Mouse (Mus musculus) monocyte, adult 5-6 weeks (primary cell): ENCODE measurements around the gene Slc6a19. TPM values are rescaled to one million over a fixed set of nuclear protein-coding genes. Genes with fewer than 3 reads are reported as not detected.

ENCODE experiments used
- ATAC-seq: fragments of 153-309, 156-312 bp; replicated peaks from 2 replicates; pipeline ENCODE4 v1.8.0; 2017; ENCODE audit warnings: mild to moderate bottlenecking; ENCODE audit not compliant: low TSS enrichment, insufficient number of reproducible peaks, severe bottlenecking, poor library complexity, low FRiP score
- total RNA-seq: library from RNA; stranded (forward); fragments of 200-1000, 200-491, 200-594 nt; gene quantifications from 3 replicates; pipeline ENCODE4 v1.2.3, GENCODE M21; 2017

Slc6a19 gene
- total RNA-seq: 0.19 to 0.21 TPM in 2 of 3 replicates, not detected in the other

DNA sequence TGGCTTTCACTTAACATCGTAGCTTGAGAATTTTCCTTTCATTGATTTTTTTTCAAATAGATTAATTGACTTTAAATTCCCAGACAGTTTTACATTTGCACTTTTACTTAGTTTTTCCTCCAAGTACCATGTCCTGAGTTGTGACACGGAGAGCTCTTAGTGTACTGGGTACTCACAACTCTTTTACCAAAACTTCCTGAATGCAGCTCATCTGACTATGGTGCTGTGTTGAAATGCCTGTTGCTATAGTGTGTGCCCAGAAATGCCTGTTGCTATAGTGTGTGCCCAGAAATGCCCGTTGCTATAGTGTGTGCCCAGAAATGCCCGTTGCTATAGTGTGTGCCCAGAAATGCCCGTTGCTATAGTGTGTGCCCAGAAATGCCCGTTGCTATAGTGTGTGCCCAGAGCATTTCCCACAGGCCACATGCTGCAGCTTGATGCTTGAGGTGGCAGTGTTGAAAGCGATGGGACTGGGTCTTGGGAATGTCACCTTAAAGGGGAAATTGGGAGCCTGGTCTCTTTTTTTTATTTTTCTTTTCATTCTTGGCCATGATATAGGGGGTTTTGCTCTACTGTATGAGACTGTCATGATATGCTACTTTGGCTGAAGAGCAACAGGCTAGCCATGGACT lies at the start of gene Slc6a19:
Gene Slc6a19, minus strand, starts transcription at position 172 of the 632 bp plus-strand sequence.
- no peak for ATAC-seq

DNA sequence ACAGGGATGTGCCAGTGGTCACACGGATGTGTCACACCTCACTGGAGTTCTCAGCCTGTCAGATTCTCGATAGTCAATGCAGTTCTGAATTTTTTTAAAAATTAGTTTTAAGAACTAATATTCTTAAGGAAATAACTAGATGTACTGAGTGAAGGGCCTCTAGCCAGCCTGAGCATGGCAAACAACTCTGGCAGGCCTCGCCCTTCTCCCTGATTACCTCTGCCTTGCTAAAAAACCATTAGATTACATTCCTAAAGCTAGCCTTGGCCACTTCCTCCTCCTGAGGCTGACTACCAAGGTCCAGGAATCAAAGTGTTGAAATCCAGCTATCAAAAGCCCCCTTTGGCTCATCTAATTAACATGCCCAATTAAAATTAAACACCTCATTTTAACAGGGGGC lies 46.6 kb upstream of the Slc6a19 start:
- no peak for ATAC-seq

- no peak for ATAC-seq
Measured at GRCm38 (mm10) chr13:73750435-73750834, 45.8 kb upstream of the Slc6a19 start.

DNA sequence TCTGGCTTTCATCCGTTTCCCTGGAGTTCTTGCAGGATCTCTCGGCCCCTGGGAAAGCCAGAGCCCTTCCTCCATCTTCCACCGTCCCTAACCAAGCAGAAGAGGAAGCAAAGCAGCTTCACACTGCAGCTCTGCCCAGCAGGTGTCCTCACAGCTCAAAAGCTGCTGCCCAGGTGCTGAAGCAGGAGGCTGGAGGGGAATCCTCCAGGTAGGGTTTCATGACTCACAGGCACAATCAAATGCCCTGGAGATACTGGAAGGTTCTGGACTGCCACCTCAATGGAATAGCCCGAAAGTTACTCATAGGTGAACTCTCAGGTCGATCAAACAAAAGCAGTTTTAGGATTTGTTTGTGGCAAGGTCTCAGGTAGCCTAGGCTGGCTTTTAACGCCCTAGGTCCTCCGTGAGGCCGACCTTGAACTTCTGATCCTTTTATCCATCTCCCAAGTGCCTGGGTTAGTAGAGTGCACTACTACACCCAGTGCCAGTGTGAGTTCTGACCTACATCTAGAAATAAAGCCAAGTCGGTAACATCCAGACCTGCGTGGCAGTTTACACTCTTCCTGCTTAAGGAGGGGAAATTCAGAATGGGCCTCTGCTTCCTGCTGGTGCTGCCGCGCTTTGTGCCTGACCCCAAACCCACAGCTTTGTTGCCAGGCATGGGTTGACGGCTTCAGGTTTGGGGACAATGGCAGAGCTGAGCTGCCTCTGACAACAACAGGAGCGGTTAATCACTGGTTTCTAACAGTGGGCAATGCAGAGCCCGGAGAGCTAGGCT lies 44.2 kb upstream of the Slc6a19 start:
- peak; percentile 44; the same call in 1 of the 2 replicates for ATAC-seq

- ATAC-seq: no peak
Measured at GRCm38 (mm10) chr13:73743662-73744061, 39.0 kb upstream of the Slc6a19 start.

GRCm38 (mm10) chr13:73742944-73743343 lies 38.3 kb upstream of the Slc6a19 start:
- ATAC-seq: no peak

GRCm38 (mm10) chr13:73740399-73740944 lies 35.8 kb upstream of the Slc6a19 start:
- 0 out of 2 replicates have a peak, but pooled peaks have one; percentile 28 for ATAC-seq

DNA sequence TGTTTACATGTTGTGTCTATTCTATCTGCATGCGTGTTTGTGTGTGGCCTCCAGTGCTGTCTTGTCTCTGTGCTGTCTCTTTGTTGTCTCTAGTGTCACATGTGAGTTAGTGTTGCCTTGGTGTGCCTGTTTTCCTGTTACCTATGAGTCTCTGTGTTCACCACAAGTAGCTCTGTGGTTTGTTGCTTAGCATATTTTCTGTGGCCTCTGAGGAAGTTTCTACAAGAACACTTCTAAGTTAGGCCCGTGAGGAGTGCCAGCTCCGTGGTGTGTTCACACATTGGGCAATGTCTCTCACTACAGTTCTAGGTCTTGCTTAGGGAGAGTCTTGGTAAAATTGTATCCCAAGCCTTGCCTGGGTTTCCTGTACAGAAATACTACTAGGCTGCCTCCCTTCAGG lies 32.3 kb upstream of the Slc6a19 start:
- ATAC-seq: peak; percentile 28; the same call in 1 of the 2 replicates

DNA sequence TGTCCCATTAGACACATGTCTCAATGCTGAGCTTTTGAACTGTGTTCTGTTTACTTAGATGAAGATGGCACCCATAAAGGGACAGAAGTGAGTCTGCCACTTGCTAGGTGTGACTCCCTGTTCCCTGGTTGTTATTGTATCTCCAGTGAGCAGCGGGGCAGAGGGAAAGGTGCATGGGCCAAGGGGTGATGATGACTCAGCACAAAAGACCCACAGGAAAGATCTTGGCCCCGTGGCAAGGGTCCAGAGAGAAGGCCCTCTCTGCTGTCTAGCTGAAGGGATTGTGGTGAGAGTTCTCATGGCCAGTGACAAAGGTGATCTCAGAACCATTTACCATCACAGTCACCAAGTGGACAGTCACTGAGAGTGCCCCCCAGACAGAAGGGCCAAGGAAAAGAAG lies 31.3 kb upstream of the Slc6a19 start:
- ATAC-seq: no peak

- ATAC-seq: no peak
Measured at GRCm38 (mm10) chr13:73735270-73735669, 30.6 kb upstream of the Slc6a19 start.

GRCm38 (mm10) chr13:73734379-73734778 lies 29.7 kb upstream of the Slc6a19 start:
- ATAC-seq: no peak

GRCm38 (mm10) chr13:73732742-73733700 lies 28.4 kb upstream of the Slc6a19 start, which contains the start of gene Slc12a7:
Gene Slc12a7 (plus strand): TSS chr13:73733094.
- no peak for ATAC-seq

DNA sequence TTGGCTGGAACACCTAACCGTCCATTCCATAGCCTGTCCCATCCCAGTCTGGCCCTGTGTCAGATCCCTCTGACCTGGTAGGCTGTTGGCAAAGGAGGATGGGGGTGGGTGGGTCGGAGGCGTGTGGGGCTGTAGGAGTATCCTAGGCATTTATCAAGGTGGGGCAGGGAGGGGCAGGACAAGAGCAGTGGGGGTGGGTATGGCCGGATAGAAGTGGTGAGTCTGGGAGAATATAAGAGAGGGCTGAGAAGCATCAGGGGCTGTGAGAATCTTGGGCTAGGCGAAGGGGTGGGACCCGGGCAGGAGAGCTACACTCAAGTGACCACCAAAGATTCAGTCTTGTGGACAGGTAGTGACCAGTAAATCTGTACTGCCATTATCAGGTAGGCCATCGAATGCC lies 27.6 kb upstream of the Slc6a19 start:
- no peak for ATAC-seq

DNA sequence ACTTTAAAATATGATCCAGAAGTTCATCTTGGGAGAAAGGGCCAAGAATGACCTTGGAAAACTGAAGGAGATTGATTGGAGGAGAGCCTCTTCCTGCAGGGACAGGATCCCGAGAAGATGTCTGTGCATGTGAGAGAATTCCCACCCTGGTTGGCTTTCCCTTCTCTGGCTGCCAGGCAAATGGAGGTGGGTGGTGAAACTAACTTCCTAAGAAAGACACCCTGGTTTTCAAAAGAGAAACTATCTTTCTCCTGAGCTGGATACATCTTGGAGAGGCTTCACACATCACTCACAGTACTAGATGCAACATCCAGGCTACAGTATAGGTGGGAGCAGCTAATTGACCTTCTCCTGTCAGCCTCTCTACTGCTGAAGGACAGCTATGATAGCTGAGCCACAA lies 26.2 kb upstream of the Slc6a19 start:
- ATAC-seq: no peak

DNA sequence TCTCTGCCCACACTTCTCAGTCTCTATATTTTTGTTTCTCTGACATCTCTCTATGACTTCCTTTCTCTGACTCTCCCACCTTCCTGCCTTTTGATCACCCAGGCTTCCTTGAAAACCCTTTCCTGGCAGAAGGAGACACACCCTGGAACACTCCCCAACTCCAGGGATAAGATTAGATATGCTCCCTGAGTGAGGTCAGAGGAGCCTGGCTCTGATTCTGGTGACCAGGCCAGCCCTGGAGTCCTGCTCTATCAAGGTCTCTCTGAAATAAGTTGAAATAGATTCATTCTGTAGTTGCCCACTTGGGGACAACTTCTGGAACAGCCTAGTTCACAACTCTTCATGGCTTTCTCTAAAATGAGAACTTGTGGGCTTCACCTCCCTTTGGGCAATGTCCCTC lies 24.0 kb upstream of the Slc6a19 start:
- no peak for ATAC-seq

GRCm38 (mm10) chr13:73727621-73728025 lies 23.0 kb upstream of the Slc6a19 start:
- ATAC-seq: no peak

DNA sequence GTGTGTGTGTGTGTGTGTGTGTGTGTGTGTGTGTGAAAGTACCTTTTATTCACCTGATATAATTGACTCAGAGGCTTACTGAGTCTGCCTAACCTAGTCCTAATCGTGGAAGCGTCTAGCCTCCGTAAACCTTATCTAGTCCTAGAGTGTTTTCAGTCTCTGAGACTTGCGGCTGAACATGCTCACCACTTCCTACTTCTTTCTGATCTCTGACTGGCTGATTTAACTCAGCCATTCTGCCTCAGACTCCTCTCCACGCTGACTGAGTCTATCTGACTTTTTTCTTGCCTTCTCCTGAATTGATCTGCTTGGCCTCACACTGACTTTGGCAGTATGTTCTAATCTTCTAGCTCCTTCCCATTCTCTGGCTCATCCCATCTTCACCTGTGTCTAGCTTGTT lies 20.6 kb upstream of the Slc6a19 start:
- 0 out of 2 replicates have a peak, but pooled peaks have one; percentile 24 for ATAC-seq

DNA sequence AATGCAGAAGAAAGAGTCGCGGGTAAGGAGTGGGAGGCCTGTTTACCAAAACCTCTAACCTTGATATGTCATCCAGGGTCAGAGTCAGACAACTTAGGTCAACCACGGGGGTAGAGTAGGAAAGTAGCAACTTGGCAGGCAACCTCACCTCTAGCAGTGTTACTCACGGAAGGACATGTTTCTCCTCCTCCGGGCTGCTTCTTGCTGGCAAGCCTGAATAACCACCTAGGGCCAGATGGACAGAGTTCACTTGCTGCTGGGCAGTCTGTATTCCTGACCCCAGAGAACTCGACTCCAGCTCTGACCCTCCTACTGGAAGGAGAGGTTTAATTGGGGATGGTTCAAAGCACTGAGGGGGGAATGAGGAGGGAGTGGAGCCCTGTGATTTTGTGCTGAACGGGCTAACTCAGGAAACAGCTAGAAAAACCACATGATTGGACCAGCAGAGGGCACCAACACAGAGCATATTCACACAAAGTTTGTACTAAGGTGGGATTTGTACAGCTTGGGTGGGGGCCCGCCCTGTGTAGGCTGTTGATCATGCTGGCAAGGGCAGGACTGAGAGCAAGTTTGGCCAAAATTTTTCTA lies 18.5 kb upstream of the Slc6a19 start:
- ATAC-seq: no peak
